Mouse (Mus musculus) G1E (cell line): ENCODE results near the gene Cpsf4.

Experiments
- CTCF ChIP-seq: IDR thresholded peaks from 2 replicates; pipeline ENCODE4 v1.5.1; 2012; ENCODE audit warnings: low read depth, low read length, inconsistent platforms, mixed read lengths
- GATA1 ChIP-seq: IDR thresholded peaks from 2 replicates; pipeline ENCODE4 v1.6.1; 2012; ENCODE audit warnings: borderline replicate concordance, low read length, inconsistent platforms, mixed read lengths
- POLR2AphosphoS5 ChIP-seq: IDR thresholded peaks from 2 replicates; pipeline ENCODE4 v1.6.1; 2012; ENCODE audit warnings: low read depth, low read length, inconsistent platforms; ENCODE audit not compliant: insufficient replicate concordance
- TAL1 ChIP-seq: conservative IDR thresholded peaks from 2 replicates; pipeline ENCODE4 v1.6.1; 2012; ENCODE audit warnings: low read depth, low read length, inconsistent platforms, mixed read lengths

GRCm38 (mm10) chr5:145147748-145148147, 19.3 kb upstream of the Cpsf4 start:
- TF ChIP-seq CTCF (no peak), POLR2AphosphoS5 (no peak), GATA1 (no peak), TAL1 (no peak)
